Mouse (Mus musculus): ENCODE data around the gene Pik3c2b.
A peak's percentile ranks its signal among the peaks of the same experiment; 100 is the strongest.

The Pik3c2b gene

DNA sequence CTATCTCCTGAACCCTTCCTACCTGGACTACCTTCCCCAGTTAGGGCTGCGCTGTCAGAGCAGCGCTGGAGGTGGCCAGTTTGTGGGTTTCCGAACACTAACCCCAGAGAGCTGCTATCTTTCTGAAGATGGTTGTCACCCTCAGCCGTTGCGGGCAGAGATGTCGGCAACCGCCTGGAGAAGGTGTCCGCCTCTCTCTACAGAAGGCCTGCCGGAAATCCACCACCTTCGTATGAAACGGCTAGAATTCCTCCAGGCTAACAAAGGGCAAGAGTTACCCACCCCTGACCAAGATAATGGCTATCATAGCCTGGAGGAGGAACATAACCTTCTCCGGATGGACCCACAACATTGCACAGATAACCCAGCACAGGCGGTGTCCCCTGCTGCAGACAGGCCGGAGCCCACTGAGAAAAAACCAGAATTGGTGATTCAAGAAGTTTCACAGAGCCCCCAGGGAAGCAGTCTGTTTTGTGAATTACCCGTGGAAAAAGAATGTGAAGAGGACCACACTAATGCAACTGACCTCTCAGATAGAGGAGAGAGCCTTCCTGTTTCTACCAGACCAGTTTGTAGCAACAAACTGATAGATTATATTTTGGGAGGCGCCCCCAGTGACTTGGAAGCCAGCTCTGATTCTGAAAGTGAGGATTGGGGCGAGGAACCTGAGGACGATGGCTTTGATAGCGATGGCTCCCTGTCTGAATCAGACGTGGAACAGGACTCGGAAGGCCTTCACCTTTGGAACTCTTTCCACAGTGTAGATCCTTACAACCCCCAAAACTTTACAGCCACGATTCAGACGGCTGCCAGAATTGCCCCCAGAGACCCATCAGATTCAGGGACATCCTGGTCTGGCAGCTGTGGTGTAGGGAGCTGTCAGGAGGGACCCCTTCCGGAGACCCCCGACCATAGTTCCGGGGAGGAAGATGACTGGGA, 87.2 kb downstream of the Pik3c2b start:
- DNase-seq (ENCODE audit: low read depth, low spot score): peak; percentile 26

DNA sequence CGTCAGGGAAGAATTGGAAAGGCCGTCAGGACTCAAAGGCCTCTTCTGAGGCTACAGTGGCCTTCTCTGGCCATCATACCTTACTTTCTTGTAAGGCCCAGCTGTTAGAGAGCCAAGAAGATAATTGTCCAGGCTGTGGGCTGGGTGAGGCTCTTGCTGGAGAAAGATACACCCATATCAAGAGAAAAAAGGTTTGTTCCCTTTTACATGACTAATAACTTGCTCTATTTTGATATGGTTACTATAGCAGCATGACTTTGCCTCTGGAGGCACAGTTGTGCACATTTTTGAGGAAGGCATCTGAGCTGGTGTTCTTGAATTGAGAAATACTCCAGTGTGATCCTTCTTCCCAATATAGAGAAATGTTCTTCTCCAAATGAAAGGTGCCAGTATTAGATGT, 88.0 kb downstream of the Pik3c2b start:
- peak; percentile 40 for DNase-seq (ENCODE audit: low read depth, low spot score)

DNA sequence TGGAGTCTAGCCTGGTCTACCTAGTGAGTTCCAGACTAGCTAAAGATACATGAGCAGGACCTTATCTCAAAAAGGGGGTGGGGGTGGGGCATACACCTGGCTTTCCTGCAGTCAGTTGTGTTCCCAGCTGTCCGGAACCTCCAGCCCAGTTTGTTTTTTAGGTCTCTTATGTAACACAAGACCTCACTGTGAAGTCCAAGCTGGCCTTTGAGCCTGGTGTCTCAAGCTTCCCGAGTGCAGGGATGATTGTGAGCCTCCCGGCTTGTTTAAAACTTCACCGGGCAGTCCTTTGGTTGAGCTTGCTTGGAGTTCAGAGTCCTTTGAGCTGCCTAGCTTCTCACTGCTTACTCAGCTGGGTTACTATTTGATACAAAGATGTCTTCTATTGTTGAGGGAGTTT, 88.6 kb downstream of the Pik3c2b start:
- peak; percentile 12 for DNase-seq (ENCODE audit: low read depth, low spot score)

- peak; percentile 25 for DNase-seq (ENCODE audit: low read depth, low spot score)
These were observed 89.4 kb downstream of the Pik3c2b start for GRCm38 (mm10) chr1:133134881-133135280.

GRCm38 (mm10) chr1:133135808-133136207, 90.3 kb downstream of the Pik3c2b start:
- no peak for DNase-seq (ENCODE audit: low read depth, low spot score)

- no peak for DNase-seq (ENCODE audit: low read depth, low spot score)
These were observed 92.9 kb downstream of the Pik3c2b start for GRCm38 (mm10) chr1:133138401-133138800.

DNA sequence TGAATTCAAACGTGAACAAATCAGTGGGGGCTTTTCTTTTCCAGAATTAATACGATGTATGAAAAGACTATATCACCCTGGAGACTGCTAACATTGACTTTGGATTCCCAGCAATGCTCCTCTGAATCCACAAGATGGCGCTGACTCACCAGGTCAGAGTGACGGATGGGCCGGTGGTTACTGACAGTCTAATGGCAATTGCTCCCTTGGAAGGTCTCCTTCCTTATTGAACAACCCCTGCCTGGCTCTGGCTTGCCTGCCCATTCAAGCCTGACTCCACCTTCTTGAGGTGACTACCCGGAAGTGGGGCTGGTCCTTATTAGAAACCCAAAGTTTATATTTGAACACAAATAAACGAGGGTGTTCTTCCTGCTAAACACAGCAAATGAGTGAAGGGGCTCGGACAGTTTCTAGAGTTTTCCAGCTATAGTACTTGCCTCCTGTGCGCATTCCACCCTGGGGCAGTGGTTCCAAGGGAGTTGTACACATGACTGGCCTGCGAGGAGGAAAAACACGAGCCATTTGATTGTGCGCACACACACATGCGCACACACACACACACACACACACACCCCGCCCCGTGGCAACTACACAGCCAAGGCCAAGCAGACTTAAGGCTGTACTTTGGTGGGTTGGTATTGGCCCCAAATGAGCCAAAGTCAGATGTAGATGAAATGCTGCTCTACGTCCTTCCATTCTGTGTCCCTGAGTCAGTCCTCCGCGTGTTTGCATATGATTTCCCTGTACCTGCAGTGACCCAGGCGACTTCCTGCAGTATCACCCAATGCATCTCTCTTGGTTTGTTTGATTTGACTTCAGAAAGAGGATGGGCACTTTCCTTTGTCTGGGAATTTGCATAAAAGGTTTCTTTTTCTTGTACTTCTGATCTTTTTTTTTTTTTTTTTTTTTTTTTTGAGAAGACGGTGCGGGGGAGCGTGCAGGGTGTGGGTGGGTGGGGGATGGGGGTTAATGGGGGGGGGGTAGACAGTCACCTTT, 100.8 kb downstream of the Pik3c2b start:
- peak; percentile 68 for DNase-seq (ENCODE audit: low read depth, low spot score)

DNA sequence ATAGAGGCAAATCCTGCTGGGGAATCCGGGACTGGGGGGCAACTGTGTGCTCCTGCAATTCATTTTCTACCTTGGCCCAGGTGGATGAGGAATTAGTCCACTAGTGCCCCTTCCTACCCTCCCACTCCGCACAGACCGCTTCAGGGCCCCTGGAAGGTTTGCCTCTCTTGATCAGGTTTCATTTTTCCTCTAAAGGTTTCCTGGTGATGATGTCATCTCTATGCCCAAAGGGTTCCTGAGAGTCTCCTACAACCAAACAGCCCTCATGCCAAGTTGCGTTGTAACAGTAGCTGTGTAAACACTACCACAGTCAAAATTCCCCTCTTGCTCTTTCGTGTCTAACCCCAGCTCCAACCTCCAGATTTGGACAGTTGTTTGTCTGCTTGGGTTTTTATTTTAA, 101.9 kb downstream of the Pik3c2b start:
- peak; percentile 18 for DNase-seq (ENCODE audit: low read depth, low spot score)

GRCm38 (mm10) chr1:133148122-133148521, 102.7 kb downstream of the Pik3c2b start:
- no peak for DNase-seq (ENCODE audit: low read depth, low spot score)

DNA sequence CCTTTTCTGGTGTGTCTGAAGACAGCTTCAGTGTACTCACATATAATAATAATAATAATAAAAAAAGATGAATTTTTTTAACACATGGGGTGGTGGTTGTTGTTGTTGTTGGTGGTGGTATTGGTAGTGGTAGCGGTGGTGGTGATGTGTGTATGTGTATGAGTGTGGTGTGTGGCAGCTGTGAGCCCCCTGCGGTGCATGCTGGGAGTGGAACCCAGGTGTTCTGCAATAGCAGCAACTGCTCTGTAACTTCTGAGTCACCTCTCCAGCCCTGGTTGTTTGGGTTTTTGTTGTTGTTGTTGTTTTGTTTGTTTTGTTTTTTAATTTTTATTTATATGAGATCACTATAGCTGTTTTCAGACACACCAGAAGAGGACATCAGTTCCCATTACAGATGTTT, 105.1 kb downstream of the Pik3c2b start:
- no peak for DNase-seq (ENCODE audit: low read depth, low spot score)

GRCm38 (mm10) chr1:133152213-133152612, 106.7 kb downstream of the Pik3c2b start:
- DNase-seq (ENCODE audit: low read depth, low spot score): no peak

- DNase-seq (ENCODE audit: low read depth, low spot score): no peak
These were observed 109.8 kb downstream of the Pik3c2b start for GRCm38 (mm10) chr1:133155270-133155669.

Measured in 3T3-L1 (cell line).